Mouse (Mus musculus): ENCODE results near the gene F2rl2.

DNA sequence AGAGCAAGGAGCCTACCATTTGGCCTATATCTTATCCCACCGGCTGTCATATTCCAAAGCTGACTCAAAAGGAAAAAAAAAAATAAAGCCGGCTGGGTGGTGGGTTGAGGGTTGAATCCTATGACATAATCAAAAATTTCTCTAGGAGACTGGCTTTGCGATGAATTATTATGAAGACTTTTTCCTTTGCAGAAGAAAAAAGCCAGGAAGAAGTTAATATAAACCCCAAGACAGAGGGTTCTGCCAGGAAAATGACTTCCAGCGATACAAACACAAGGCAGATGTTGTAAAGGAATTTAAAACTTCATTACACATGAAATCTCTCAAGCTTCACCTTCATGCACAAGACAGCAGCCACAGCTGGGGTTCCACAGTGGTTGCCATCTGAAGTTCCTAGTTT lies 48.8 kb downstream of the F2rl2 start:
- TF ChIP-seq GATA1 (IDR thresholded peaks at IDR 0.05; ENCODE audit: borderline replicate concordance, low read length) (no peak), FLI1 (IDR thresholded peaks at IDR 0.05; ENCODE audit: low read length) (no peak)
